Mouse (Mus musculus): ENCODE results near the gene Rpl38. TPM values are rescaled to one million over a fixed set of nuclear protein-coding genes. Genes with fewer than 3 reads are reported as not detected.

Gene Rpl38
- total RNA-seq (2021): 1,000 to 10,000 TPM; 1,016 to 1,166 TPM
- long read RNA-seq, transcript Rpl38-201 (5 exons, 364 nt): minor isoform, 153 of 367 reads
- long read RNA-seq, transcript Rpl38-202 (5 exons, 345 nt): minor isoform, 14 of 367 reads
- long read RNA-seq, transcript Rpl38-203 (4 exons, 457 nt): minor isoform, 14 of 367 reads
- long read RNA-seq, transcript Rpl38-204 (5 exons, 371 nt): major isoform, 180 of 367 reads
- long read RNA-seq, partial matches to known transcripts: 2 of 367 reads
- long read RNA-seq, other reads (novel, unspliced or antisense): 4 of 367 reads

- peak; percentile 95 to 96 for DNase-seq (ENCODE audit: low spot score in 2 of 2)
These were observed at the start of gene Rpl38 for GRCm38 (mm10) chr11:114668301-114668710. TSS of gene Rpl38 (plus strand) at chr11:114668524.

- DNase-seq (ENCODE audit: low spot score in 2 of 2): no peak
These were observed 49.5 kb upstream of the Rpl38 start for GRCm38 (mm10) chr11:114618697-114619417.

- DNase-seq (ENCODE audit: low spot score in 2 of 2): no peak
These were observed 42.1 kb upstream of the Rpl38 start for GRCm38 (mm10) chr11:114626071-114626690.

GRCm38 (mm10) chr11:114627036-114627435, 41.3 kb upstream of the Rpl38 start:
- DNase-seq (ENCODE audit: low spot score in 2 of 2): no peak

GRCm38 (mm10) chr11:114628032-114628431, 40.3 kb upstream of the Rpl38 start:
- no peak for DNase-seq (ENCODE audit: low spot score in 2 of 2)

GRCm38 (mm10) chr11:114630044-114630443, 38.3 kb upstream of the Rpl38 start:
- no peak for DNase-seq (ENCODE audit: low spot score in 2 of 2)

GRCm38 (mm10) chr11:114632266-114632665, 36.1 kb upstream of the Rpl38 start:
- no peak for DNase-seq (ENCODE audit: low spot score in 2 of 2)

GRCm38 (mm10) chr11:114636292-114636691, 32.0 kb upstream of the Rpl38 start:
- peak; percentile 94 to 95 for DNase-seq (ENCODE audit: low spot score in 2 of 2)

- DNase-seq (ENCODE audit: low spot score in 2 of 2): no peak
These were observed 31.4 kb upstream of the Rpl38 start for GRCm38 (mm10) chr11:114636727-114637505.

- DNase-seq (ENCODE audit: low spot score in 2 of 2): no peak
These were observed 29.6 kb upstream of the Rpl38 start for GRCm38 (mm10) chr11:114638647-114639290.

GRCm38 (mm10) chr11:114639681-114640103, 28.6 kb upstream of the Rpl38 start:
- peak in 1 of 2 experiments; percentile 40 for DNase-seq (ENCODE audit: low spot score in 2 of 2)

- no peak for DNase-seq (ENCODE audit: low spot score in 2 of 2)
These were observed 27.7 kb upstream of the Rpl38 start for GRCm38 (mm10) chr11:114640658-114641057.

- DNase-seq (ENCODE audit: low spot score in 2 of 2): no peak
These were observed 27.2 kb upstream of the Rpl38 start for GRCm38 (mm10) chr11:114641136-114641535.

GRCm38 (mm10) chr11:114642184-114642583, 26.1 kb upstream of the Rpl38 start:
- no peak for DNase-seq (ENCODE audit: low spot score in 2 of 2)

- DNase-seq (ENCODE audit: low spot score in 2 of 2): no peak
These were observed 25.4 kb upstream of the Rpl38 start for GRCm38 (mm10) chr11:114642926-114643325.

- DNase-seq (ENCODE audit: low spot score in 2 of 2): no peak
These were observed 24.2 kb upstream of the Rpl38 start for GRCm38 (mm10) chr11:114644122-114644521.

- DNase-seq (ENCODE audit: low spot score in 2 of 2): no peak
These were observed 18.8 kb upstream of the Rpl38 start for GRCm38 (mm10) chr11:114649510-114649909.

- no peak for DNase-seq (ENCODE audit: low spot score in 2 of 2)
These were observed 15.8 kb upstream of the Rpl38 start for GRCm38 (mm10) chr11:114652531-114652930.

- no peak for DNase-seq (ENCODE audit: low spot score in 2 of 2)
These were observed 14.7 kb upstream of the Rpl38 start for GRCm38 (mm10) chr11:114653664-114654063.

GRCm38 (mm10) chr11:114654552-114654951, 13.8 kb upstream of the Rpl38 start:
- no peak for DNase-seq (ENCODE audit: low spot score in 2 of 2)
